Comparison of ENCODE assay signal across 16 mouse cellular contexts in genomic region chr5:106778176-106778781, GRCm38 (mm10).
"Had no signal": no experiment of that assay in that cellular context is flagged by ENCODE, and none has a peak within 500 bp of the region (broad histone marks: within the 10 kb centered on the region; RNA-seq: fewer than 3 reads in every experiment).

No protein-coding gene starts in this region.

- H3K9ac ChIP-seq: intestine, embryonic 15.5 days; liver, embryonic 15.5 days; lung, embryonic 15.5 days; neural tube, embryonic 12.5 days; stomach, embryonic 15.5 days had no signal

- H3K4me2 ChIP-seq: intestine, embryonic 15.5 days; liver, embryonic 11.5 days; liver, embryonic 15.5 days; lung, embryonic 15.5 days; neural tube, embryonic 12.5 days; stomach, embryonic 15.5 days had no signal

- ATAC-seq: intestine, embryonic 15.5 days had no signal

- H3K36me3 ChIP-seq: intestine, embryonic 15.5 days; limb, embryonic 10.5 days; liver, embryonic 15.5 days; lung, embryonic 15.5 days; neural tube, embryonic 12.5 days; stomach, embryonic 15.5 days had no signal

- DNase-seq: kidney, adult 18-20 months; kidney, postnatal 10 days; kidney, postnatal 4 days; lung, postnatal 14 days; retina, postnatal 1 day; thymus, adult 2 months; thymus, postnatal 25 days had no signal

- H3K27ac ChIP-seq: intestine, embryonic 15.5 days; limb, embryonic 10.5 days; liver, embryonic 15.5 days; lung, embryonic 15.5 days; macrophage; neural tube, embryonic 12.5 days; stomach, embryonic 15.5 days had no signal

- H3K27me3 ChIP-seq: intestine, embryonic 15.5 days; lung, embryonic 15.5 days; neural tube, embryonic 12.5 days; stomach, embryonic 15.5 days had no signal

- H3K9me3 ChIP-seq: intestine, embryonic 15.5 days; limb, embryonic 10.5 days; liver, embryonic 15.5 days; lung, embryonic 15.5 days; megakaryocyte, embryonic 14.5 days; neural tube, embryonic 12.5 days; stomach, embryonic 15.5 days had no signal

- H3K4me1 ChIP-seq: intestine, embryonic 15.5 days; liver, embryonic 15.5 days; lung, embryonic 15.5 days; stomach, embryonic 15.5 days had no signal

- H3K4me3 ChIP-seq: intestine, embryonic 15.5 days; limb, embryonic 10.5 days; liver, embryonic 15.5 days; lung, embryonic 15.5 days; megakaryocyte, embryonic 14.5 days; neural tube, embryonic 12.5 days; stomach, embryonic 15.5 days had no signal
